Mouse (Mus musculus) brain, embryonic 14.5 days (tissue): ENCODE measurements around the gene Rasl10a.

Experiments used
- CTCF ChIP-seq: fragments of 200-500 bp; IDR thresholded peaks from 2 replicates; pipeline ENCODE4 v1.5.1; 2012; ENCODE audit warnings: inconsistent platforms, mild to moderate bottlenecking, moderate library complexity, borderline replicate concordance; ENCODE audit not compliant: insufficient read depth, insufficient read length; ENCODE audit errors: extremely low read depth
- POLR2A ChIP-seq: fragments of 200-500 bp; IDR thresholded peaks from 2 replicates; pipeline ENCODE4 v1.6.1; 2012; ENCODE audit warnings: mild to moderate bottlenecking, inconsistent platforms, borderline replicate concordance; ENCODE audit not compliant: poor library complexity, insufficient read depth, insufficient read length, severe bottlenecking; ENCODE audit errors: extremely low read depth

DNA sequence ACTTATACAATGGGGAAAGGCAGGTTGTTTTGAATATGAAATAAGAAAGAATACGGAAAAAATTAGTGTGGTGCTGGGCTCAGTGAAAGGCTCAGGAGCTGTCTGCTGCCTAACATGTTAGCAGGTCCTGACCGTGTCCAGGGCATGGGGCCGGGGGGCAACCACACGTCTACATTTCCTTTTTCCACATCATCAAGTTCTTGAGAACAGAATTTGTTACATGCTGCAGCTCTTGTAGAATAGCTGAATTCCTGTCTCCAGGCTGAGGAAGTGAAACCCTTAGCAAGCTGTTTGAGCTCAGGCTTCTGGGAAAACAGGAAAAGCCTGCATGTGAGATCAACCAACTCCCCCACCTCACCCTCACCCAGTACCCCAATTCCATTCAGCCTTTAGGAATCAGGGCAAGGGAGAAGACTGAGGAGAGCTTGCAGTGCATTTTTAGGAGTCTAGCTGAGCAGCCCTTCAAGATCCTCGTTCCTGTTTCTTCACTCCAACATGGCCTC is 45.7 kb upstream of the Rasl10a start:
- TF ChIP-seq POLR2A (no peak), CTCF (no peak)
